Mouse (Mus musculus) CH12.LX (cell line): ENCODE measurements around the gene Slc30a5. TPM values are rescaled to one million over a fixed set of nuclear protein-coding genes. Genes with fewer than 3 reads are reported as not detected.

Experiments
- DNase-seq: peaks from one replicate; pipeline ENCODE4 v3.0.0-alpha.2; 2013; ENCODE audit errors: extremely low read depth
- H3K27ac ChIP-seq: 2 replicates; pipeline ENCODE4 v1.5.1; 2012; ENCODE audit warnings: low read depth, mild to moderate bottlenecking, control low read depth, moderate library complexity; ENCODE audit not compliant: insufficient read depth
- H3K27me3 ChIP-seq: replicated peaks from 2 replicates; pipeline ENCODE3; 2012; ENCODE audit warnings: inconsistent platforms
- H3K36me3 ChIP-seq, 2 experiments: replicated peaks in 1 of 2; 2 replicates each; pipeline versions ENCODE3 to v1.6.1; 2012; ENCODE audit warnings: inconsistent platforms in 1 of 2, low read length in 1 of 2, mild to moderate bottlenecking in 1 of 2, mixed read lengths in 1 of 2, moderate library complexity in 1 of 2; ENCODE audit not compliant: control insufficient read depth in 1 of 2, insufficient read depth in 1 of 2
- H3K4me1 ChIP-seq, 2 experiments: 2 replicates each; pipeline ENCODE4 v1.6.1; 2012; ENCODE audit warnings: inconsistent platforms in 1 of 2, moderate library complexity in 1 of 2; ENCODE audit not compliant: insufficient read depth in 2 of 2, control insufficient read depth in 1 of 2
- H3K4me2 ChIP-seq: 2 replicates; pipeline ENCODE4 v1.6.1; 2012; ENCODE audit warnings: low read depth, mild to moderate bottlenecking, control low read depth; ENCODE audit not compliant: poor library complexity, insufficient read depth, severe bottlenecking
- H3K4me3 ChIP-seq, 3 experiments: fragments of 150-350 bp in 1 of 3; sonication (generic) in 1 of 3; replicated peaks in 1 of 3; 2 replicates each; pipeline versions ENCODE3 to v1.5.1; 2011 to 2012; ENCODE audit warnings: low read depth in 2 of 3, low read length in 2 of 3, mild to moderate bottlenecking in 2 of 3, moderate library complexity in 2 of 3, control low read depth in 1 of 3, improper control_type of control experiment in 1 of 3, inconsistent platforms in 1 of 3, mixed read lengths in 1 of 3; ENCODE audit not compliant: poor library complexity in 1 of 3
- H3K79me2 ChIP-seq: replicated peaks from 2 replicates; pipeline ENCODE4 v1.6.1; 2012; ENCODE audit warnings: mild to moderate bottlenecking, moderate library complexity; ENCODE audit not compliant: control insufficient read depth, poor library complexity, insufficient read depth, severe bottlenecking; ENCODE audit errors: extremely low read depth
- H3K9ac ChIP-seq: 2 replicates; pipeline ENCODE4 v1.6.1; 2012; ENCODE audit warnings: low read depth, mild to moderate bottlenecking, control low read depth, moderate library complexity; ENCODE audit not compliant: insufficient read depth
- H3K9me3 ChIP-seq: replicated peaks from 2 replicates; pipeline ENCODE3; 2012; ENCODE audit warnings: low read length, inconsistent platforms, mixed read lengths
- BHLHE40 ChIP-seq: IDR thresholded peaks from 2 replicates; pipeline ENCODE4 v1.6.1; 2011; ENCODE audit warnings: mild to moderate bottlenecking, low read depth, low read length, improper control_type of control experiment
- CHD2 ChIP-seq: IDR thresholded peaks from 2 replicates; pipeline ENCODE4 v1.6.1; 2011; ENCODE audit warnings: low read length, improper control_type of control experiment
- CTCF ChIP-seq, 2 experiments: IDR thresholded peaks in 1 of 2; conservative IDR thresholded peaks in 1 of 2; 2 replicates each; pipeline ENCODE4 v1.5.1; 2011 to 2012; ENCODE audit warnings: low read depth in 2 of 2, low read length in 2 of 2, improper control_type of control experiment in 1 of 2, inconsistent platforms in 1 of 2, mild to moderate bottlenecking in 1 of 2, moderate library complexity in 1 of 2
- E2F4 ChIP-seq: IDR thresholded peaks from 2 replicates; pipeline ENCODE4 v1.6.1; 2011; ENCODE audit warnings: low read depth, low read length, improper control_type of control experiment; ENCODE audit not compliant: insufficient replicate concordance
- EP300 ChIP-seq: IDR thresholded peaks from 2 replicates; pipeline ENCODE4 v1.6.1; 2011; ENCODE audit warnings: low read length, improper control_type of control experiment
- ETS1 ChIP-seq: conservative IDR thresholded peaks from 2 replicates; pipeline ENCODE4 v1.6.1; 2012; ENCODE audit warnings: low read depth, mild to moderate bottlenecking, inconsistent platforms, low read length, improper control_type of control experiment, moderate library complexity
- GABPA ChIP-seq: IDR thresholded peaks from 2 replicates; pipeline ENCODE4 v1.6.1; 2012; ENCODE audit warnings: low read depth, low read length, improper control_type of control experiment, inconsistent platforms; ENCODE audit not compliant: insufficient replicate concordance
- HCFC1 ChIP-seq: IDR thresholded peaks from 2 replicates; pipeline ENCODE4 v1.6.1; 2012; ENCODE audit warnings: low read depth, mild to moderate bottlenecking, inconsistent platforms, low read length, improper control_type of control experiment
- JUN ChIP-seq: IDR thresholded peaks from 2 replicates; pipeline ENCODE4 v1.6.1; 2011; ENCODE audit warnings: low read depth, mild to moderate bottlenecking, low read length, improper control_type of control experiment, moderate library complexity; ENCODE audit not compliant: insufficient read depth
- JUND ChIP-seq: conservative IDR thresholded peaks from 2 replicates; pipeline ENCODE4 v1.6.1; 2011; ENCODE audit warnings: low read depth, low read length, improper control_type of control experiment
- MAX ChIP-seq: IDR thresholded peaks from 2 replicates; pipeline ENCODE4 v1.6.1; 2011; ENCODE audit warnings: low read length, improper control_type of control experiment
- MAZ ChIP-seq: IDR thresholded peaks from 2 replicates; pipeline ENCODE4 v1.6.1; 2012; ENCODE audit warnings: low read depth, mild to moderate bottlenecking, inconsistent platforms, low read length, improper control_type of control experiment, moderate library complexity
- MXI1 ChIP-seq: IDR thresholded peaks from 2 replicates; pipeline ENCODE4 v1.6.1; 2011; ENCODE audit warnings: mild to moderate bottlenecking, low read depth, low read length, improper control_type of control experiment
- MYC ChIP-seq: IDR thresholded peaks from 2 replicates; pipeline ENCODE4 v1.6.1; 2011; ENCODE audit warnings: low read depth, mild to moderate bottlenecking, improper control_type of control experiment, low read length
- NRF1 ChIP-seq: IDR thresholded peaks from 2 replicates; pipeline ENCODE4 v1.6.1; 2014; ENCODE audit warnings: low read depth, mild to moderate bottlenecking, inconsistent platforms, low read length, improper control_type of control experiment, moderate library complexity
- PAX5 ChIP-seq: IDR thresholded peaks from 2 replicates; pipeline ENCODE4 v1.6.1; 2012; ENCODE audit warnings: low read length, inconsistent platforms, mixed read lengths
- POLR2A ChIP-seq: IDR thresholded peaks from 2 replicates; pipeline ENCODE4 v1.6.1; 2011; ENCODE audit warnings: low read depth, mild to moderate bottlenecking, improper control_type of control experiment, low read length
- RAD21 ChIP-seq: IDR thresholded peaks from 2 replicates; pipeline ENCODE4 v1.6.1; 2011; ENCODE audit warnings: low read depth, mild to moderate bottlenecking, low read length, improper control_type of control experiment, moderate library complexity
- RCOR1 ChIP-seq: conservative IDR thresholded peaks from 2 replicates; pipeline ENCODE4 v1.6.1; 2012; ENCODE audit warnings: low read depth, mild to moderate bottlenecking, inconsistent platforms, low read length, improper control_type of control experiment
- TBP ChIP-seq: conservative IDR thresholded peaks from 2 replicates; pipeline ENCODE4 v1.6.1; 2011; ENCODE audit warnings: low read depth, low read length, improper control_type of control experiment
- TCF12 ChIP-seq: IDR thresholded peaks from 2 replicates; pipeline ENCODE4 v1.6.1; 2014; ENCODE audit warnings: low read depth, mild to moderate bottlenecking, inconsistent platforms, low read length, improper control_type of control experiment
- USF2 ChIP-seq: conservative IDR thresholded peaks from 2 replicates; pipeline ENCODE4 v1.6.1; 2011; ENCODE audit warnings: low read depth, low read length, improper control_type of control experiment
- ZC3H11A ChIP-seq: IDR thresholded peaks from 2 replicates; pipeline ENCODE4 v1.6.1; 2012; ENCODE audit warnings: low read depth, mild to moderate bottlenecking, inconsistent platforms, low read length, improper control_type of control experiment
- ZMIZ1 ChIP-seq: IDR thresholded peaks from 2 replicates; pipeline ENCODE4 v1.6.1; 2012; ENCODE audit warnings: low read depth, mild to moderate bottlenecking, inconsistent platforms, low read length, improper control_type of control experiment
- ZNF384 ChIP-seq: IDR thresholded peaks from 2 replicates; pipeline ENCODE4 v1.6.1; 2012; ENCODE audit warnings: low read depth, low read length, improper control_type of control experiment, inconsistent platforms
- dilution Hi-C: fragments of 300-500 bp; cut with MboI; formaldehyde crosslinking; loops from 2 replicates; pipeline ENCODE4 v1.14.3; 2020; ENCODE audit warnings: low sequenced_read_pairs; ENCODE audit not compliant: extremely low pct_unique_long_range_greater_than_20kb, extremely low pct_ligation_motif_present
- in situ Hi-C: fragments of 300-500 bp; cut with MboI; formaldehyde crosslinking; loops from 3 replicates; pipeline ENCODE4 v1.14.3; 2019; ENCODE audit warnings: low sequenced_read_pairs, low pct_ligation_motif_present, low pct_unique_long_range_greater_than_20kb, mixed read lengths
- polyA plus RNA-seq: library from polyadenylated mRNA; unstranded; fragments of >175 nt; gene quantifications from 2 replicates; pipeline ENCODE4 v1.2.1, GENCODE M21; 2012; ENCODE audit warnings: low read depth; ENCODE audit not compliant: insufficient read length
- total RNA-seq, 2 experiments: library from RNA; depleted of rRNA; stranded (reverse); fragments of 300-350 nt in 1 of 2; fragments of >200 nt in 1 of 2; gene quantifications; 2 replicates each; pipeline ENCODE4 v1.2.3; 2012 to 2014

Slc30a5 gene
- total and polyA plus RNA-seq, 3 experiments = 54.4 to 99.9 (median 65.9) TPM

GRCm38 (mm10) chr13:100814451-100814850 lies 18.8 kb downstream of the Slc30a5 start:
- no peak for TF ChIP-seq POLR2A
- no peak for TF ChIP-seq JUN
- TF ChIP-seq E2F4 = no peak
- TF ChIP-seq JUND = no peak
- TF ChIP-seq GABPA = no peak
- no peak for TF ChIP-seq ETS1
- no peak for TF ChIP-seq MAZ
- no peak for TF ChIP-seq CTCF (conservative IDR thresholded peaks at IDR 0.05 in 1 of 2, IDR thresholded peaks at IDR 0.05 in 1 of 2; ENCODE audit: low read depth in 2 of 2, low read length in 2 of 2)
- TF ChIP-seq TCF12 = no peak
- TF ChIP-seq EP300 = no peak
- TF ChIP-seq BHLHE40 = no peak
- TF ChIP-seq RAD21 = no peak
- TF ChIP-seq RCOR1 = no peak
- no peak for TF ChIP-seq ZMIZ1
- TF ChIP-seq HCFC1 = no peak
- TF ChIP-seq MAX = no peak
- no peak for TF ChIP-seq CHD2
- TF ChIP-seq NRF1 = no peak
- no peak for TF ChIP-seq TBP
- TF ChIP-seq PAX5 = no peak
- H3K36me3 ChIP-seq = peaks cover 63 to 83% of the 10 kb centered on the region in 2 experiments
- no peaks in the 10 kb centered on the region for H3K9me3 ChIP-seq
- H3K4me1 ChIP-seq = no peaks in the 10 kb centered on the region
- no peak for DNase-seq
- H3K27me3 ChIP-seq = no peaks in the 10 kb centered on the region
- H3K79me2 ChIP-seq = 0 out of 2 replicates have a peak, but pooled peaks cover 2% of the 10 kb centered on the region
- H3K4me3 ChIP-seq = no peak overlapping the region
- dilution Hi-C loops = no loop called here
- in situ Hi-C loops = no loop called here
- no peak overlapping the region for H3K4me2 ChIP-seq
- no peak overlapping the region for H3K27ac ChIP-seq
- no peak overlapping the region for H3K9ac ChIP-seq

GRCm38 (mm10) chr13:100805776-100806175 lies 27.5 kb downstream of the Slc30a5 start:
- Histone ChIP-seq H3K4me2 (no peak overlapping the region), H3K79me2 (no peaks in the 10 kb centered on the region), H3K27ac (no peak overlapping the region), H3K4me3 (no peak overlapping the region), H3K27me3 (no peaks in the 10 kb centered on the region), H3K9me3 (no peaks in the 10 kb centered on the region), H3K9ac (no peak overlapping the region), H3K36me3 (peaks cover 61 to 82% of the 10 kb centered on the region in 2 experiments), H3K4me1 (no peaks in the 10 kb centered on the region)
- dilution Hi-C loops (no loop called here), in situ Hi-C loops (no loop called here)
- DNase-seq = no peak
- TF ChIP-seq MYC = no peak
- no peak for TF ChIP-seq ZNF384
- no peak for TF ChIP-seq MXI1
- TF ChIP-seq ZC3H11A = no peak
- no peak for TF ChIP-seq HCFC1
- no peak for TF ChIP-seq USF2
